Mouse (Mus musculus) embryonic facial prominence, embryonic 13.5 days (tissue): Measurements from ENCODE around the gene Vsig1. TPM values are rescaled to one million over a fixed set of nuclear protein-coding genes. Genes with fewer than 3 reads are reported as not detected.

Source experiments
- ATAC-seq: fragments of 200-750 bp; cut with Nextera tagmentation; 2 replicates; pipeline ENCODE4 v1.8.0; 2017; ENCODE audit warnings: low read depth; ENCODE audit not compliant: insufficient number of reproducible peaks, insufficient read depth, low FRiP score, low TSS enrichment
- H3K27ac ChIP-seq: fragments of 300-500 bp; sonication (generic); 2 replicates; pipeline ENCODE4 v1.5.1; 2015; ENCODE audit warnings: moderate library complexity, mild to moderate bottlenecking, inconsistent platforms
- H3K27me3 ChIP-seq: fragments of 300-500 bp; sonication (generic); 2 replicates; pipeline ENCODE4 v1.6.1; 2015; ENCODE audit warnings: mild to moderate bottlenecking, inconsistent platforms
- H3K36me3 ChIP-seq: fragments of 300-500 bp; sonication (generic); 2 replicates; pipeline ENCODE4 v1.6.1; 2015; ENCODE audit warnings: mild to moderate bottlenecking, inconsistent platforms
- H3K4me1 ChIP-seq: fragments of 300-500 bp; sonication (generic); 2 replicates; pipeline ENCODE4 v1.6.1; 2015; ENCODE audit warnings: inconsistent platforms
- H3K4me2 ChIP-seq: fragments of 300-500 bp; sonication (generic); 2 replicates; pipeline ENCODE4 v1.6.1; 2015; ENCODE audit warnings: moderate library complexity, mild to moderate bottlenecking, inconsistent platforms
- H3K4me3 ChIP-seq: fragments of 300-500 bp; sonication (generic); 2 replicates; pipeline ENCODE4 v1.5.1; 2015; ENCODE audit warnings: mild to moderate bottlenecking, inconsistent platforms
- H3K9ac ChIP-seq: fragments of 300-500 bp; sonication (generic); 2 replicates; pipeline ENCODE4 v1.6.1; 2015; ENCODE audit warnings: mild to moderate bottlenecking, inconsistent platforms
- H3K9me3 ChIP-seq: fragments of 300-500 bp; sonication (generic); 2 replicates; pipeline ENCODE4 v1.6.1; 2016; ENCODE audit warnings: inconsistent platforms
- WGBS: fragments of 180-500 bp; shearing (Covaris S2); methylation state at CpG from one replicate; pipeline ENCODE4 v1.1.7; 2015; ENCODE audit warnings: mixed read lengths; 5-methylcytosine and 5-hydroxymethylcytosine counted together
- polyA plus RNA-seq: library from polyadenylated mRNA; unstranded; fragments of >200 nt; fragmentation: Nextera tagmentation; extraction: Ambion mirVana; gene quantifications from 2 replicates; pipeline ENCODE4 v1.2.1, GENCODE M21; 2015

The Vsig1 gene
- polyA plus RNA-seq, 1 experiment from 2014 or later = not detected

DNA sequence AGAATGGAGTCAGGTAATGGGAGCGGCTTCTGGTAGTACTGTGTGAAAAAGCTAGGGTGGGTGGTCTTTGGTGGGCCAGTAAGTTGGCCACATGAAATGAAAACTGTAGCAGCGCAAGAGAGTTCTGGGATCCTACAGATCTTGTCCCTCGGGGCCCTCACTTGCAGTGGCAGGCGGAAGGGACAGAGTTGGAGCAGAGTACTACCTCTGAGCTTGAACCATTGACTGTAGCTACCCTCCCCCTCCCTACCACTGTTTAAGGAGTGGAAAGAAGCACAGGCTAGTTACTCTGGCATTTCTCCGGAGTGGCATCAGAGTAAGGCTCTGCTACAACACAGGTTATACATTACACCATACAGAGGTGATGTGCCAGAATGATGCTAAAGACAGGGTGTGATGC, 49.6 kb downstream of the Vsig1 start:
- H3K27me3 ChIP-seq = peaks cover 17% of the 10 kb centered on the region
- no peaks in the 10 kb centered on the region for H3K4me1 ChIP-seq
- no peak overlapping the region for H3K27ac ChIP-seq
- H3K9me3 ChIP-seq = no peaks in the 10 kb centered on the region
- peak overlapping the region; percentile 64 for H3K4me2 ChIP-seq
- H3K4me3 ChIP-seq = peak overlapping the region; percentile 53
- 30% methylated on average over 5 of the region's 5 CpGs for WGBS
- peak overlapping the region; percentile 58 for H3K9ac ChIP-seq
- ATAC-seq = peak; percentile 45; the same call in 1 of the 2 replicates
- H3K36me3 ChIP-seq = no peaks in the 10 kb centered on the region

DNA sequence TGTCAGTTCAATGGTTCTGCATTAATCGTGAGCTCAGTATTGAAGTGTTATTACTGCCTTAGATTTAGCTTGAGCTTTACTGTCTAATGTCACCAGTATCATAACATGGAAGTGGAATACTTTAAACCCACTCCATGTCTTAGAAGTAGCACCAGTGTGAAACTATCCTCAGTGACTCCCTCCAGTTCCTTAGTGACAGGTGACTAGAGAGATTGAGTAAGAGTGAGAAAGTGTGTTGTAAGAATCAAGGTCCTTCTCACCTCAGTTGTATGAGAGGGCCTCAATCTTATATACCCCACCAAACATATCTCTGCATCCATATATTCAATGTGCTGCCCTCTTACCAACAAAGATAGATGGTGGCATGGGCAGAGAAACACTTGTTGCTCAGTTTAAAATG, 71.5 kb downstream of the Vsig1 start:
- Histone ChIP-seq H3K4me2 (no peak overlapping the region), H3K9ac (no peak overlapping the region), H3K27ac (no peak overlapping the region), H3K4me1 (peaks cover 5% of the 10 kb centered on the region; the same call in 1 of the 2 replicates), H3K9me3 (no peaks in the 10 kb centered on the region), H3K27me3 (peaks cover 57% of the 10 kb centered on the region), H3K4me3 (no peak overlapping the region), H3K36me3 (no peaks in the 10 kb centered on the region)
- no peak for ATAC-seq
- WGBS = 95% methylated on average over 1 of the region's 1 CpGs

DNA sequence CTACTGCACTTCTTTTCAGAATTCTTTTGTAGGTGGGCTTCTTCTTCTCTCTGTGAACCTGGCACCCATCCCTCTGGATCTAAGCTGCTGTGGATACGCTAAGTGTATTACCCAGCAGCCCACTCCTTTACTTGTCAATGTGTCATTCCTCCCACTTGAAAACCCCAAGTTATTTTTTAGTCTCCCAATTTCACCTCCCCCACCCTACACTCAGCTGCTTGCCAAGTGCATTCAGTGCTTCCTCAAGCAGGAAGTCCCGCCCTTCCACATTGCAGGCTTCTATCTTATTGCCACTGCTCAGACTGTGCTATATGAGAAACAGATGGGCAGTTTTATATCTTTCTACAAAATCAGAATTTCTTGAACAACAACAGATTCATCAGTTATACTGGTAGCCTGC, 72.1 kb downstream of the Vsig1 start:
- 44% methylated on average over 2 of the region's 2 CpGs for WGBS
- no peak for ATAC-seq
- Histone ChIP-seq H3K27ac (0 out of 2 replicates have a peak overlapping the region, but pooled peaks have one; percentile 64), H3K4me2 (no peak overlapping the region), H3K36me3 (no peaks in the 10 kb centered on the region), H3K9me3 (no peaks in the 10 kb centered on the region), H3K27me3 (peaks cover 60% of the 10 kb centered on the region), H3K4me1 (peaks cover 5% of the 10 kb centered on the region; the same call in 1 of the 2 replicates), H3K9ac (no peak overlapping the region), H3K4me3 (no peak overlapping the region)

DNA sequence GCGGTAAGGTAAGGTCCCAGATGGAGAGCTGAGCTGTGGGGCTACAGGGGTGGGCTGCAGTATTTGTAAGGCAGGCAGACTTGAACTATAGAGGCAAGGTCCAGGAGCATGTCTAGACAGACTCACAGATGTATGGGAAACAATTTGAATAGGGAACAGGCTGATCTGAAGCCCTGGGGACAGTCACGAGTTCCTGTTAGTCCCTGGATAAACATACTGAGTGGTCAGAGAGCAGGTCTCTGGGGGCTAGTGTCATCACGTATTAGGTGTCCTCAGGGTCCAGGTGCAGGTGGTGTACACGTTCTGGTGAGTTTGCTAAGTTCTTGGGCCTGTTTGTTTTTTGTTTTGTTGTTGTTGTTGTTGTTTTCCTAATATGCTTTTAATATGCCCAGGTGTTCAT, 72.8 kb downstream of the Vsig1 start:
- ATAC-seq = no peak
- H3K9ac ChIP-seq = no peak overlapping the region
- 61% methylated on average over 4 of the region's 4 CpGs for WGBS
- peaks cover 5% of the 10 kb centered on the region; the same call in 1 of the 2 replicates for H3K4me1 ChIP-seq
- H3K4me2 ChIP-seq = no peak overlapping the region
- peak overlapping the region; percentile 64 for H3K27ac ChIP-seq
- no peaks in the 10 kb centered on the region for H3K36me3 ChIP-seq
- H3K4me3 ChIP-seq = no peak overlapping the region
- no peaks in the 10 kb centered on the region for H3K9me3 ChIP-seq
- H3K27me3 ChIP-seq = peaks cover 66% of the 10 kb centered on the region

DNA sequence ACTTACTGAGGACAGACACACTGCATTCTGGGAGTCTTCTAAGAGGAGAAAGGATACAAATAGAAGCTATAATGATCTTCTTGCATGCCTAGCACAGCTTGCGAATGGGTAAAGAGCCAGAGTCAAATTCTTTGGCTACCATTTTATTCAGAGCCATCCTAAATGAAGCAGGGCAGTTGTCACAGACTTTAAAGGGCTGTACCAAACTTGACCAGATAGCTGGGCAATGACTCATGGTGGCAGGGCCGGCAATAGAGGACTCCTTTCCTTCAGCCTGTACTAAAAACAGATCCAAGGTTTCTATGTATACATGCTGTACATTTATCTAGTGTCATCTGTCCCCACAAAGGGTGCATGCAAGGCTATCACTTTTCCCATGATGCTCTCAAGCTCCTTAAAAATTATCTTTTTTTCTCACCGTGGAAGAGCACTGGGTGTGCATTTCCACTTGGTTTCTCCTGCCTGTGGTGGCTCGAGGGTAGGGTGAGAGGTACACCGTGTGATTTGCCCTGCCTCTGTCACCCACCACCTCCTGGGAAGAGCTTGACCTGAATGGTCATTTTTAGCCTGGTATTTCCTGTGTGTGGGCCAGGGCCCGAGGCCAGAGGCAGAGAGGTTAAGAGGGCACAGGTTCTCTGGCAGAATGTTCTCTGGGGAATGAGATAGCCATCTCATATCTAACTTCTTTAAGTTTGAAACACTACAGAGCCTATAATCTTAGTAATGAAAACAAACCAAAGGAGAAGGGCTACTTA, 76.0 kb downstream of the Vsig1 start:
- WGBS = 39% methylated on average over 6 of the region's 6 CpGs
- Histone ChIP-seq H3K27ac (no peak overlapping the region), H3K4me2 (no peak overlapping the region), H3K4me3 (no peak overlapping the region), H3K27me3 (peaks cover 73% of the 10 kb centered on the region), H3K4me1 (peaks cover 5% of the 10 kb centered on the region; the same call in 1 of the 2 replicates), H3K9me3 (no peaks in the 10 kb centered on the region), H3K9ac (no peak overlapping the region), H3K36me3 (no peaks in the 10 kb centered on the region)
- no peak for ATAC-seq

GRCm38 (mm10) chrX:140984795-140985194, 77.4 kb downstream of the Vsig1 start:
- ATAC-seq = no peak
- no peaks in the 10 kb centered on the region for H3K36me3 ChIP-seq
- no peaks in the 10 kb centered on the region for H3K9me3 ChIP-seq
- 47% methylated on average over 6 of the region's 6 CpGs for WGBS
- no peak overlapping the region for H3K4me3 ChIP-seq
- peaks cover 60% of the 10 kb centered on the region for H3K27me3 ChIP-seq
- peaks cover 5% of the 10 kb centered on the region; the same call in 1 of the 2 replicates for H3K4me1 ChIP-seq
- no peak overlapping the region for H3K27ac ChIP-seq
- no peak overlapping the region for H3K9ac ChIP-seq
- H3K4me2 ChIP-seq = no peak overlapping the region

- 73% methylated on average over 2 of the region's 2 CpGs for WGBS
- peaks cover 59% of the 10 kb centered on the region for H3K27me3 ChIP-seq
Observed at GRCm38 (mm10) chrX:140985256-140985655, 77.8 kb downstream of the Vsig1 start.

More at GRCm38 (mm10) chrX:140985256-140985655, 77.8 kb downstream of the Vsig1 start:
- no peak for ATAC-seq
- Histone ChIP-seq H3K9me3 (no peaks in the 10 kb centered on the region), H3K27ac (no peak overlapping the region), H3K9ac (no peak overlapping the region), H3K36me3 (no peaks in the 10 kb centered on the region), H3K4me1 (peaks cover 1% of the 10 kb centered on the region; the same call in 1 of the 2 replicates), H3K4me3 (no peak overlapping the region), H3K4me2 (no peak overlapping the region)

Other genes with a start within 250 kb of the Vsig1 start
- gene Mid2, start 243.0 kb upstream of the Vsig1 start, polyA plus RNA-seq = 4.1 and 4.2 TPM in 2 replicates
- gene Tex13b, start 94.2 kb upstream of the Vsig1 start, polyA plus RNA-seq = 0.13 TPM in 1 of 2 replicates, not detected in the other
- 39.5 and 43.3 TPM in 2 replicates for gene Psmd10, start 49.1 kb downstream of the Vsig1 start, polyA plus RNA-seq
- gene Atg4a, start 49.3 kb downstream of the Vsig1 start, polyA plus RNA-seq = 17.6 and 18.1 TPM in 2 replicates